17 mouse cellular contexts compared by ENCODE assay signal in the genomic region with DNA sequence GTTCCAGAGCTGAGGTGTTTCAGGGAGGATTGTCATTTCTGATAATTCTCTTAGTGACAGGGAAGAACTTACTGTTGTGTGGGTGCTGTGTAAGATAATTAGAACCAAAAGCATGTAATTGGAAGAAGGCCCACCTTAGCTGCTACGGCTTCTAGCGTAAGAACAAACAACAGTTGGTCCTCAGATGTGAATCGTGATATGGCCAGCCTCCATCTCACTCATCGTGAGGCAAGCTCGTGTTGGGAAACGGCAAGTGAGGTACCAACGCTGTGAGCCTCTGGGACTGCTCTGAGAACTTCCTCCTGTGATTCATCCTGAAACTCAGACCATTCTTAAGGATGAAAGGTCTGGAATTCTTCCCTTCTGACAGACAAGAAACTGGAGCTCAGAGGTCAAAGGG.
DNase-seq lines count a peak whose midpoint lies in the region; TF ChIP-seq lines count a peak whose summit lies in the region.
"Had no signal": no experiment of that assay in that cellular context is flagged by ENCODE, and none has a peak within 500 bp of the region (broad histone marks: within the 10 kb centered on the region; RNA-seq: fewer than 3 reads in every experiment).

No protein-coding gene starts in this region.

- no peak overlapping the region for H3K4me3 ChIP-seq in layer of hippocampus, adult 2 months
- H3K4me3 ChIP-seq: embryonic facial prominence, embryonic 12.5 days; forebrain, embryonic 15.5 days; heart, adult 2 months; heart, embryonic 15.5 days; hindbrain, embryonic 13.5 days had no signal

- no peak overlapping the region; the same call in 1 of the 2 replicates for H3K27ac ChIP-seq in layer of hippocampus, adult 2 months
- H3K27ac ChIP-seq: embryonic facial prominence, embryonic 12.5 days; forebrain, embryonic 15.5 days; heart, adult 2 months; heart, embryonic 15.5 days; hindbrain, embryonic 13.5 days had no signal

- no peak for TF ChIP-seq CTCF in layer of hippocampus, adult 2 months (conservative IDR thresholded peaks at IDR 0.05)

- DNase-seq in layer of hippocampus, adult 2 months (ENCODE audit: low spot score in 2 of 2) = peak; percentile 13 to 62
- no peak for DNase-seq in layer of hippocampus, adult 9-10 months (ENCODE audit: low spot score)
- peak; percentile 26 to 70 for DNase-seq in left cerebral cortex, postnatal 25 days (ENCODE audit: low spot score in 2 of 2)
- no peak for DNase-seq in left cerebral cortex, postnatal 10 days (ENCODE audit: extremely low spot score in 1 of 2, low spot score in 2 of 2)
- peak; percentile 30 for DNase-seq in right cerebral cortex, postnatal 25 days
- DNase-seq in right cerebral cortex, postnatal 4 days = no peak
- DNase-seq in cerebellum, postnatal 14 days = no peak
- DNase-seq: adrenal gland, postnatal 14 days; cerebellum, adult 18-20 months; cerebellum, postnatal 10 days; gastrocnemius, postnatal 14 days; heart, adult 2 months; heart, postnatal 14 days had no signal

- intact Hi-C loops in left cerebral cortex, postnatal 25 days (cut with DNase I) = no loop called here
- intact Hi-C loops in left cerebral cortex, postnatal 10 days (cut with DNase I) = no loop called here

Comparison
In these comparisons a context has a peak if more than half of its experiments do, and no peak if none do; other contexts are left out.
1. DNase-seq: peak in layer of hippocampus, adult 2 months (2 of 2), left cerebral cortex, postnatal 25 days (2 of 2) and right cerebral cortex, postnatal 25 days (single experiment); none in layer of hippocampus, adult 9-10 months (single experiment), left cerebral cortex, postnatal 10 days (0 of 2), right cerebral cortex, postnatal 4 days (single experiment) and cerebellum, postnatal 14 days (0 of 2).